In the genomic region with DNA sequence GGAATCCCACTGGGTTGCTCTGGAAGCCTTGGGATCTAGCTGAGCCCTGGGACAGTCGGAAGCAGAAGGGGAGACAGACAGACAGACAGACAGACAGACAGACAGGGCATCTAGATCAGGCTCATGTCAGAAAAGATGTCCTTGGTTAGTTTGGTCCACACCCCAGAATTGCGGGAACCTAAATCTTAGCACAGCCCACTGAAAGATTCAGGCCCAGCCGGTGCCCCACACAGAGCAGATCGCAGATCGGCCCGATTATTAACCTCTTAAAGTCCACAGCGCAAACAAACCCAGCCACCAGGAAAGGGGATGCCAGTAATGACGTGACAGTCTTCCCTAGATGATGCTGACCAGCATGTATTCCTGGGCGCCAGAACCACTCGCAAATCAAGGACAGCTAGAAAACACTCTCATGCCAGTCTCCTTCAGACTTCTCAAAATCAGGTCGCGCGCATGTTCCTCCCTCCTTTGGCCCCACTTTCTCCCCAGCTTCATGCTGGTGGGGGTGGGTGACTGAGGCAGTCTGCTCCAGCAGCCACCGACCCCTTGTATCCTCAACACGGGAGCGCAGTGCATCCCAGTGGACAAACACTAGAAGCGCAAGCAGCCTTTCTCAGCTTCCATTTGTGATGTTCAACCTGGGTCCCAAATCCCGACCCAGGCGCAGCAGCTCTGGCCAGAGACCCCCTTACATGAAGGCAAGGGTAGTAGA, we compare ENCODE assay signal across 9 mouse cellular contexts. TPM values are rescaled to one million over a fixed set of nuclear protein-coding genes. Genes with fewer than 3 reads are reported as not detected.
DNase-seq lines count a peak whose midpoint lies in the region; ATAC-seq and TF ChIP-seq lines count a peak whose summit lies in the region.
"Had no signal": no experiment of that assay in that cellular context is flagged by ENCODE, and none has a peak within 500 bp of the region (broad histone marks: within the 10 kb centered on the region; RNA-seq: fewer than 3 reads in every experiment).

No protein-coding gene starts in this region.

- TF ChIP-seq CTCF in kidney, adult 2 months (conservative IDR thresholded peaks at IDR 0.05; ENCODE audit: insufficient read depth, insufficient read length, low read depth, low read length) = peak; percentile 37; the same call in 1 of the 2 replicates

- no peaks in the 10 kb centered on the region for H3K36me3 ChIP-seq in kidney, adult 2 months (ENCODE audit: control insufficient read depth, insufficient read depth, low read length)
- no peaks in the 10 kb centered on the region for H3K36me3 ChIP-seq in hindbrain, embryonic 11.5 days (ENCODE audit: control insufficient read depth, insufficient read depth, low read length)
- no peaks in the 10 kb centered on the region for H3K36me3 ChIP-seq in neural tube, embryonic 12.5 days
- H3K36me3 ChIP-seq: G1E had no signal

- no peaks in the 10 kb centered on the region for H3K9me3 ChIP-seq in hindbrain, embryonic 11.5 days (ENCODE audit: control insufficient read depth, low read length)
- no peaks in the 10 kb centered on the region for H3K9me3 ChIP-seq in neural tube, embryonic 12.5 days

- H3K9ac ChIP-seq in hindbrain, embryonic 11.5 days (ENCODE audit: low read depth, low read length) = peak overlapping the region; percentile 83
- peak overlapping the region; percentile 86 for H3K9ac ChIP-seq in neural tube, embryonic 12.5 days

- 6% methylated on average over 19 of the region's 19 CpGs for WGBS in kidney, adult 2 months
- WGBS in hindbrain, embryonic 11.5 days = 3% methylated on average over 19 of the region's 19 CpGs
- 3% methylated on average over 19 of the region's 19 CpGs for WGBS in neural tube, embryonic 12.5 days

- no peaks in the 10 kb centered on the region for H3K4me1 ChIP-seq in kidney, adult 2 months (ENCODE audit: control insufficient read depth, insufficient read depth, low read length)
- peaks cover 22% of the 10 kb centered on the region for H3K4me1 ChIP-seq in hindbrain, embryonic 11.5 days (replicated peaks; ENCODE audit: control insufficient read depth, insufficient read depth, low read length)
- H3K4me1 ChIP-seq in neural tube, embryonic 12.5 days = peaks cover 64% of the 10 kb centered on the region

- 0 out of 2 replicates have a peak, but pooled peaks have one; percentile 37 for ATAC-seq in hindbrain, embryonic 11.5 days (ENCODE audit: low FRiP score)
- 0 out of 2 replicates have a peak, but pooled peaks have one; percentile 25 for ATAC-seq in neural tube, embryonic 12.5 days (ENCODE audit: low FRiP score, low read depth)
- no peak for ATAC-seq in activated CD4-positive, CD25-positive, alpha-beta regulatory T cell, adult 4 months

- no peak overlapping the region for H3K27ac ChIP-seq in kidney, adult 2 months (ENCODE audit: insufficient read depth, low read depth, low read length)
- H3K27ac ChIP-seq in hindbrain, embryonic 11.5 days (ENCODE audit: low read depth, low read length) = 0 out of 2 replicates have a peak overlapping the region, but pooled peaks have one; percentile 61
- no peak overlapping the region for H3K27ac ChIP-seq in neural tube, embryonic 12.5 days

- H3K27me3 ChIP-seq in kidney, adult 2 months (replicated peaks; ENCODE audit: control insufficient read depth, insufficient read depth, low read length) = no peaks in the 10 kb centered on the region; the same call in 1 of the 2 replicates
- peaks cover 10% of the 10 kb centered on the region for H3K27me3 ChIP-seq in hindbrain, embryonic 11.5 days (ENCODE audit: control insufficient read depth, insufficient read depth, low read length)
- H3K27me3 ChIP-seq in neural tube, embryonic 12.5 days (replicated peaks) = peaks cover 16% of the 10 kb centered on the region; the same call in 1 of the 2 replicates

- H3K4me2 ChIP-seq in hindbrain, embryonic 11.5 days (replicated peaks; ENCODE audit: low read depth, low read length) = peak overlapping the region; percentile 98
- peak overlapping the region; percentile 89 for H3K4me2 ChIP-seq in neural tube, embryonic 12.5 days (replicated peaks)

- no peak for DNase-seq in kidney, adult 2 months
- DNase-seq in kidney, adult 18-20 months = no peak
- peak; percentile 81 for DNase-seq in embryo, embryonic 9.5 days (ENCODE audit: extremely low spot score)
- DNase-seq in hindbrain, embryonic 11.5 days (ENCODE audit: low spot score) = peak; percentile 81
- peak; percentile 79 to 81 for DNase-seq in left cerebral cortex, postnatal 14 days (ENCODE audit: low spot score in 2 of 2)
- no peak for DNase-seq in thymus, postnatal 0 days (ENCODE audit: low spot score)

- intact Hi-C loops in left cerebral cortex, postnatal 14 days (cut with DNase I) = loop anchor here (5.0 kb wide), 6 partner anchors 63 to 948 kb away; no protein-coding TSS in a partner anchor

- no peak for TF ChIP-seq POLR2A in kidney, adult 2 months (IDR thresholded peaks at IDR 0.05; ENCODE audit: low read depth, low read length)

- H3K4me3 ChIP-seq in kidney, adult 2 months (ENCODE audit: insufficient read depth, low read depth, low read length) = no peak overlapping the region
- peak overlapping the region; percentile 73 for H3K4me3 ChIP-seq in hindbrain, embryonic 11.5 days (ENCODE audit: low read depth, low read length)
- peak overlapping the region; percentile 69 for H3K4me3 ChIP-seq in neural tube, embryonic 12.5 days

RNA-seq across cellular contexts. Expression of a gene that starts 1.9 kb away (rescaled TPM):
- polyA plus RNA-seq in kidney, adult 2 months (2012; rRNA removed) = 0.16 and 0.48 TPM in 2 replicates
- polyA plus RNA-seq in hindbrain, embryonic 11.5 days (2014; fragmentation: Nextera tagmentation; extraction: Ambion mirVana) = 2.9 and 3.7 TPM in 2 replicates
- 10 to 100 TPM; 55.6 to 59.1 TPM for total RNA-seq in left cerebral cortex, postnatal 14 days (2021)
- 8.4 and 11.9 TPM in 2 replicates for polyA plus RNA-seq in neural tube, embryonic 12.5 days (2016; fragmentation: Nextera tagmentation; extraction: Ambion mirVana)
- not detected for polyA plus RNA-seq in activated CD4-positive, CD25-positive, alpha-beta regulatory T cell, adult 4 months (2017; shearing (Covaris generic))
- 1.2 and 1.6 TPM in 2 replicates for polyA plus RNA-seq in thymus, postnatal 0 days (2015; fragmentation: Nextera tagmentation; extraction: Ambion mirVana)
- polyA plus RNA-seq: G1E had no signal

Comparison
In these comparisons a context has a peak if more than half of its experiments do, and no peak if none do; other contexts are left out.
1. DNase-seq: peak in embryo, embryonic 9.5 days (single experiment), hindbrain, embryonic 11.5 days (single experiment) and left cerebral cortex, postnatal 14 days (2 of 2); none in kidney, adult 2 months (single experiment), kidney, adult 18-20 months (single experiment) and thymus, postnatal 0 days (single experiment).